Mouse (Mus musculus) common myeloid progenitor, adult 5-6 weeks (primary cell): ENCODE measurements around the gene Akr1c19. TPM values are rescaled to one million over a fixed set of nuclear protein-coding genes. Genes with fewer than 3 reads are reported as not detected.
"Not testable (repeated sequence)": the region's sequence is repeated elsewhere in the genome, so short reads cannot be mapped to it uniquely, and the experiment has no call there.

Experiments used
- ATAC-seq: replicated peaks from 2 replicates; pipeline ENCODE4 v1.8.0; 2016; ENCODE audit warnings: low read depth, mild to moderate bottlenecking, moderate TSS enrichment, inconsistent platforms; ENCODE audit not compliant: poor library complexity, severe bottlenecking
- total RNA-seq: library from RNA; stranded (forward); fragments of 200-1000, 187-1606 nt; gene quantifications from 2 replicates; pipeline ENCODE4 v1.2.3, GENCODE M21; 2017

The Akr1c19 gene
- not detected in 2 replicates for total RNA-seq

DNA sequence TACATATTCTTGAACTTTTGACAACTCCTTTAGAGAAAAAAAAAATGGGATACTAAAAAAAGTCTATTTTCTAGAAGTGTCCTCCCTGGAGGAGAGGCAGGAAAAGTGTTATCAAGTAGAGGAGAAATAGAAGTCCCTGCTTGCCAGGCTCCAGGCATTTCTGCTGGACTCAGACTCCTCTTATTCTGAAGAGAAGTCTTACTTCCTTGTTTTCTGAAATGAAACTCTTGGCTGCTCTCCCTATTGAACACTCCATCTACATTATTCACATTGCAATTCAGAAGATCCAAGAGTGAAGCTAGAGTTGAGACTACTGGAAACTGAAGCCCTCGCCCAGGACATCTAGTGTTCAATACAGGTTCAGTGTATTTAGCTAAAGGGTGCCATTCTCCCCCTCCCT, at the start of gene Akr1c19:
Akr1c19 (plus strand) TSS at position 260 of the 400 bp plus-strand sequence.
- no peak for ATAC-seq

DNA sequence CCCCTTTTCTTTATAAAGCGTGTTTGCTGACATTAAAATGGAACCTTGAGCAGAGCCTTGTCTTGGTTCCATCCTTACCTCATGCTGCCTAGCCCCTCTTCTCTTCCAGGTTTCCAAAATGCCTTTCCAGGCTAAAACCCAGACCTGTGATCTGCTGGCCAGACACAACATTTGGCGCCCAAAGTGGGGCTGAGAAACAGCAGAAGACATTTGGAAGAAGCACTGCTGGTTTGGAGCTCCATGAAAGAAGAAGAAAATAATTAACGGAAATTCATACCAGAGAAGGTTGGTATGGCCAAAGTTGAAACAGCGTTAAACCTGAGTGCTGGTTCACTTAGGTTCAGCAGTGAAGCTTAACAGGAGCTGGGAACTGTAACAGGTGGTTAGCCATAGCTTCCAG, 47.2 kb upstream of the Akr1c19 start:
- not testable (repeated sequence) for ATAC-seq

DNA sequence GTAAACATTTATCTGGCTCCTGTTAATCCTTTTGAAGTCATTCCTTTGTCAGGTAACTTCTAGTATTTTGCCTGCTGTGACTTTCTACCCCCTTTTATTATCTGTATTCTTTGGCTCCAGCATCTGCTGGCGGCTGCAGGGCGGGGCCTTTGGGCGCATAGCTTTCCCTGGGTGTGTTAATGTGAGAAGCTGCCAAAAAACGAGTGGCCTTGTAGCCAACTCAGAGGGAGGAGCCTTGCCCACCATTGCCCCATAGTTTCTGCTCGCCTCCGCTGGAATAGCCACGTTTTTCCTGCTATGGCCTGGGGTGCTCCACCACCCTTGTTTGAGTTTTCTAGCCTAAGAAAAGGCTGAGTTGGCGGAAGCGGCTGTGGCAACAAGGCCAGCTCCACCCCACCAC, 45.4 kb upstream of the Akr1c19 start:
- no peak for ATAC-seq

DNA sequence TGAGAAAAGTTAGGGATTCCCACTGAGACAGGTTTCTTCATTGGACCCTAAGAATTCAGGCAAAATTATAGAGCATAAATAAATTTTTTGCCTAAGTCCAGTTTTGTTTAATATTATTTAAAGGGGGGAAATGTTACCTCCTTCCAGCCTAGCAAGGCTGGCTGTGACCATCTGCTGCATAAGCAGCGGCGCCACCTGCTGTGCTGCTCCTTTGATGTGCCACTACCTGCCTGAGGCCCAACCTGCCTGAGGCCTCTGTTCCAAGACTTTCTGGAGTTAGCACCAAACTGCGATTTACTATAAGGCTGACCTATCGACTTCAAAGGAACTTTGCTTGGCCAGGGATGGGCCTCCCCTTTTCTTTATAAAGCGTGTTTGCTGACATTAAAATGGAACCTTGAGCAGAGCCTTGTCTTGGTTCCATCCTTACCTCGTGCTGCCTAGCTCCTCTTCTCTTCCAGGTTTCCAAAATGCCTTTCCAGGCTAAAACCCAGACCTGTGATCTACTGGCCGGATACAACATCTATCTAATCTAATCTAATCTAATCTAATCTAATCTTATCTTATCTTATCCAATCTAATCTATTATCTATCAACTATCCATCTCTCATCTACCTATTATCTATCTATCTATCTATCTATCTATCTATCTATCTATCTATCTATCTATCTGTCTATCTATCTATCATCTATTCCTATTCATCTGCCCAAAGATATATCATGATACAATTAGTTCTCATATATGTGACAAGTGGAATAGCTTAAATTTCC, 41.7 kb upstream of the Akr1c19 start:
- ATAC-seq, result not testable (repeated sequence)

DNA sequence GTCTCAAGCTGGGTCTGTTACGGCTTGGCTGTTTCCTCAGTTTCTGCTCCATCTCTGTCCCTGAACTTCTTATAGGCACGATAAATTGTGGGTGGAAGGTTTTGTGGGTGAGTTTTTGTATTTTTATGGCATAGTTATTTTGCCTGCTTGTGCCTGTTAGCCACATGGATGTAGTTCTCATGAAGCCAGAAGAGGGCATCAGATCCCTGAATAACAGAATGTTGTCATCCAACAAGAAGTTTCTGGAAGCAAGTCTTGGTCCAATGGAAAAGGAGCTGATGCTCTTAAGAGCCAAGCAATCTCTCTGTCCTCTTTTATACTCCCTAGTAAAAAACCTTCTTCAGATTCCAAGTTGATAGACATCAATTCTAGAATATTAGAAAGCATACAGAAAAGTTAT, 40.3 kb upstream of the Akr1c19 start:
- ATAC-seq, result no peak

DNA sequence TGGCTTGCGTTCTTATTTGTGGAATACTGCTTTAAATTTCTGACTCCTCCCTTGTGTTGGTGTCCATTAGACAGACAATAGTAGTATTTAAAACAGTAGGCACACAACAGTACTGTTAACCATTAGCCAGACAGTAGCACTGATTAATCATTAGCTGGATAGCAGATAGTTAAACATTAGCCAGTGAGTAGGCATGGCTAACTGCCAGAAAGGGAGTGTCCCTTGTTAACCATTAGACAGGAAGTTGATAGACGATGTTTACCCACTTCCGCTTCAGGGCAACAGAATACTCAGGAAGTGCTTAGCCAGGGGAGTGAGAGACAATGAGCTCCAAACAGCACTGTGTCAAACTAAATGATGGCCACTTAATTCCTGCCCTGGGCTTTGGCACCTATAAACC, 37.6 kb upstream of the Akr1c19 start, which contains the start of gene Akr1c13:
Akr1c13 (plus strand) TSS at position 247 of the 400 bp plus-strand sequence.
- ATAC-seq, result peak; percentile 98

DNA sequence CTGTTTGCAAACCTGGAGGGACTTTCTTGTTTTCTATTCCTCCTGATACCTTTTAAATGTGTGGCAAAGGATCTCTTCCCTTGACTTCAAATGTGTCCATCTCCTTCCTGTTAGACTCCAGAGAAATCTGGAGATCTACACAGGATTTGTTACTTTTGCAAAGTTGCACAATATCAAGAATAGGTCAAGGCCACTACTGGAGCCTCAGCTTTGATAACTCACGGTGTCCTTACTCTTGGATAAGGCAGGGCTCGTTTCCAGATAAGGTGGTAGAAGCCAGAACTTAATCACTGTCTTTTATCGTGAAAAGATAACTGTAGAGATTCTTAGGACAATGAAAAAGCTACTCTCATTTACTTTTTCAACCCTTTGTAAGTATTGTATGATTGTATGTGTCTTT, 36.0 kb upstream of the Akr1c19 start:
- no peak for ATAC-seq

DNA sequence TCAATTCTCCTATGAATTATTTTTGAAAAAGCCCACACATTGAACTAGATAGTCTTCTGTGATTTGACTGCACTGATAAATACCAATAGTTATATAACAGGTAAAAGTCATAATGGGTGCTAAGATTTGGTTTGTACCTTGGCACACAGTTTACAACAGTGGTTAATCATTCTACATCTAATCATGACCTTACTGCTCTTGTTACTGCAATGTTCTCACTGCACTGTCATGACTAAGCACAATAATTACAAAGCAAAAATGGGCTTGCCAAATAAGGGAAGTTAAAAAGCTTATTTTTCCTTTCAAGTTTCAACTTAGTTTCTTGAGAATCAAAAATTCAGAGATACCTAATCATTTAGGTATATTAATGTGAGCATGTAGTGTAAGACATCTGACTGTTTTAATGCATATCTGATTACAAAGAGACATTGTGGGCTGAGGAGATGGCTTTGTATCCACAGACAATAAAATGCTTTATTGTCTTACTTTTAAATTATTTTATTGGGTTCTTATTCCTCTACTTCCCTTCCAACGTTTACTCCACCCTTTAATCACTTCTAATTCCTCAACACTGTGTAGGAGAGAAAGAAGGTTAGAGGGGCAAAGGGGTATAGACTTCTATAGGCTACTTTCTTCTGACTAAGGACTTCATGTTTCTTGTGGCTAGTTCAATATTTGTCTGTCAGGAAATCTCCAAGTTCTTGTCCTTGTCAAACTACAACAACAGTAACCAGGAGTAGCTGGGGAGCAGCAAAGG, 22.2 kb upstream of the Akr1c19 start:
- peak; percentile 65; the same call in 1 of the 2 replicates for ATAC-seq

DNA sequence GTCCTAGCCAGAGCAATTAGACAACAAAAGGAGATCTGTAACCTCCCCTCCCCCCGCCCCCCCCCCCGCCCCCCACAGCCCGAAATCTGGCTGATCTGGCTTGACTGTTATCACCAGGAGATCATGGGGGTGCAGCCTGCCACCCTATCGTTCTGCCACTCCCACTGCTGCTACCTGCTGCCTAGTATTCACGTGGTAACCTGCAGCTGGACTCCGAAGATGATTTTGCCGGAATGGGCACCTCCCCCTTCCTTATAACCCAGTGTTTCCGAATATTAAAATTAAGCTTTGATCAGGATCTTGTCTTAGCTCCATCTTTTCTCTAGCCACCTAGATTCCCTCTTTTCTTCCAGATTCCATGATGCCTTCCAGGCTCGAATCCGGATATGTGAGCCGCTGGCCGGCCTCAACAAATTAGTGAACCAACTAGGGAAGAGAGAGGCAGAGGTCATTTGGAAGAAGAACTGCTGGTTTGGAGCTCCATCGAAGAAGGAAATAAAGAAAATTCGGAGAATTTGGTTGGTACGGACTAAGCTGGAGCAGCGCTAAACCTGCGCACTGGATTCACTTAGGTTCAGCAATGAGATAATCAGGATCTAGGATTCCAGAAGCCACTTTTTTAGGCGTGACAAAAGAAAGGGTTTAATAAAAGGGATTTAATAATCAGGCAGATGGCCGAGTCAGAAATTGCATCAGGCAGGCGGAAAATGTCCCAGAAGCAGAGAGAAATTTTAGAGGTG, 16.8 kb upstream of the Akr1c19 start:
- ATAC-seq, result no peak

DNA sequence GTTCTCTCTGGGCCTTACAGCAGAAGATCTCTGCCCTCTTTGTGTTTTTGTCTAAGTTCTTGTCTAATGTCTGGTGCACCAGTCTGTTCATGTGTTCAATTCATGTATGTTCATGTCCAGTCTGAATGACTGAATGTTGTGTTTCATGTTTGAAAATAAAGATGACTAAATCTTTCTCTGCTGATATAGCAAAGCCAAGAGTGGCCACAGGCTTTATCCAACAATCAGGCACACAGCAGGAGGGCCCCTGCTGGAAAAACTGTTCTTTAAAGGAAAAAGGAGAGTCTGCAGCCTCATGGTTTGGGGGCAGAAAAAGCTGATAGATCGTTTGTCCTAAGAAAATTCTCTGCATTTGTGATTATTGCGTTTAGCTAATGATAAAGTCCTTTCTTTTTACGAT, 16.2 kb upstream of the Akr1c19 start:
- ATAC-seq, result no peak

DNA sequence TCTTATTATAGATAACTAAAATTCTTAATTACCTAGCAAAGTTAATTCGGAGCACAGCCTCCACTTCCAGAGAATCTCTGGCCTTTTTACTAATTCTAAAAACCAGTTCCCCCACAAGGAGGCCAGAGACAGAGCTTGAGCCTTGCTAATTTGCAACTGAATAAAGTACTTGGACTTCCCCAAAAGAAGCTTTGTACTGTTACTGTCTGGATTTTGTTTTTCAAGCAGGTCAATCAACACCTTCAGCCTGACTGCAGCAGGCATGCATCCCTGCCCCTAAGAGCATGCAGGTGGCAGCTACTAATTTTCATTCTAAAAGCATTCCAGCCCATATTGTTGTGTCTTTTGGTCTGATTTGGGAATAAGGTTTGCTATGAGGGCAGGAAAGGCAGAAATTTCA, 13.0 kb upstream of the Akr1c19 start:
- ATAC-seq, result not testable (repeated sequence)

DNA sequence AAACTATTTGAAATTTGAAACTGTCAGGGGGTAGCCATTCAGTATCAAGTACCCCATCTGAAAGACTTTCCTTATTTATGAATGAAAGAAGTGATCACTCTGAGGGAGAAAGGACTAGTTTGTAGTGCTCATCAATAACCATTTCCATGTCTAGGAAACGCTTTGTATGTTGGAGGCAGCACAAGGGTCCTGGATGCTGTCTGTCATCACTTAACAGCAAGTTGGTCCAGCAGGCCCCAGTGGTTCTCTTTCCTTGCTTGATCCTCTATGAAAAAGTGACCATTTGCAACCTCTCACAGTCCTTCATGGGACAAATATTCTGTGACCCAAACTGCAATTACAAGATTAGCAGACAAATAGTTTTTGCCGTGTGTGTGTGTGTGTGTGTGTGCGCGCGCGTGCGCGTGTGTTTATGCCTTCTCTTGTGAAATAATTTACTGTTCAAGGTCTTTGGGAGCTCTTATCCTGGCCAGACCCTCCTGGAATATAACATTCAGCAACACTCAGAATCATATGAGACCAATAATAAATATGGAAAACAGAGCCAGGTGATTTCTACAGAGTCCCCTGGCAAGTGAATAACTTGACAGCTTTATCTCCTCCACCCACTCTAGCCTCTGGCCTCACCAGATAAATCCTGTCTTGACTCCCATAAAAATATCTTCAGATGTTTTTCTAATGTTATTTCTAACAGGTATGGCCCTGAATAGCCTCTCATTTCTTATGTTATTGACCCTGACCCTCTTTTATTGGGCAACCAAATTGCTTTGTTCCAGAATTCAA, 2.5 kb downstream of the Akr1c19 start:
- ATAC-seq, result no peak

DNA sequence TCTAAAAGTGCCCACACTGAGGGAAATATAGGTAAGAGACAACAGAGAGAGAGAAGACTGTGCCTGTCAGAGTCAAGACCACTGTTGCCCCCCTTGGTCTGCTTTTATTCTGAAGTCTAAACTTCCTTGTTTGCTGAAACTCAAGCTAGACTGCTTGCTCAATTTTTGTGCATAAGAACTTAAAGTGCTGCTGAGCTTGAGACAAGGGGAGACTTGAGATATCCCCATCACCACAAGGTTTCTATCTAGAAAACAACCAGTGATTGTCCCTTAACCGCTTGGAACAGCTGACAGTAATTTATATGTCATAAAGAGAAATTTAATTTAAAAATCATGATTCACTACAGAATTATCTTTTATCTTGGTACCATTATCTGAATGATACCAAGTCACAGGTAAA, 4.6 kb downstream of the Akr1c19 start:
- no peak for ATAC-seq

DNA sequence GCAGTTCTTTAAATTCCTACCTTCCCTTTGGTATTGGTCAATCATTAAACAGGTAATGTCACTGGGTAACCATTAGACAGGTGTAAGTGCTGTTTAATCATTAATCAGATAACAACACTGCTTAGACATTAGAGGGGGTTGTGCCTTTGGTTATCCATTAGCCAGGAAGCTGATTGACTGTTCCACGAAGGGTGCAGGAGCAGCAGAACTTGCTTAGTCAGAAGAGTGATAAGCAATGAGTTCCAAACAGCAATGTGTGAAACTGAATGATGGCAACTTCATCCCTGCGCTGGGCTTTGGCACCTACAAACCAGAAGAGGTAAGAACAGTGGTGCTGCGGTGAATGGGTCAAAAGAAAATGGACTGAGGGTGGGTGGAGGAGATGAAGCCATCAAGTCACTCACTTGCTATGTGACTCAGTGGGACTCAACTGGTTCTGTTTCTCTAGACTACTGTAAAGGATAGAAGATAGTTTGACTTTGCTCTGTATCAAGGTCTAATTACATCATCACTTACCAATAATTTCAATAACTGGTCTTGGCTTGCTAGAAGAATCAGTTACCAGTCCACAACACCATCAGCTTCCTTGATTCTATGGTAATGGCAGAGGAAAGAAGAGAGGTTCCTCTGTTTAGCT, 5.2 kb downstream of the Akr1c19 start:
- no peak for ATAC-seq

DNA sequence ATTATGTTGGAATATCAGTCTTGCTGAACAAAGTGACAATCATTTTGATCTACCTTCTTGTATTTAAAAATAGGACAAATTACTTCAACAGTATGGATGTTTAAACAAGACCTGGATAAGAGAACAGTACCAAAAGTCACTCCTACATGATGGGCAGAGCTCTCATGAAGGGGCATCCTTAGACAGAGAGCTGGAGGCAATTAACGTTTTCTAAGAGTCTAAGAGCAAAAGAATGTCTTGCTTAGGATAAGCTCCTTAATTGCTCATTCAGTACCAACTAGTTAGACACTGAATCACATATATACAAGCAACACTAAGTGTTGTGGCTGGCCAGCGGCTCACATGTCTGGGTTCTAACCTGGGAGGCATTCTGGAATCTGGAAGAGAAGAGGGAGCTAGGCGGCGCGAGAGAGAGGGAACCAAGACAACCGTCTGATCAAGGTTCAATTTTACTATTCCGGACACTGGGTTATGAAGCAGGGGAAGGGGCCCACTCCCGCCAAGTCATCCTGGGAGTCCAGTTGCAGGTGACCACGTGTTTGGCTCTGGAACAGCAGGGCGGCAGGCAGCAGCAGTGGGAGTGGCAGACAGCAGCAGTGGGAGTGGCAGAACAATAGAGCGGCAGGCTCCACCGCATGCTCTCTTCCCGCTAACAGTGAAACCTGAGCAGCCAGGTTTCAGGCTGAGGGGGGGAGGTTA, 16.5 kb downstream of the Akr1c19 start:
- ATAC-seq, result peak; percentile 83

DNA sequence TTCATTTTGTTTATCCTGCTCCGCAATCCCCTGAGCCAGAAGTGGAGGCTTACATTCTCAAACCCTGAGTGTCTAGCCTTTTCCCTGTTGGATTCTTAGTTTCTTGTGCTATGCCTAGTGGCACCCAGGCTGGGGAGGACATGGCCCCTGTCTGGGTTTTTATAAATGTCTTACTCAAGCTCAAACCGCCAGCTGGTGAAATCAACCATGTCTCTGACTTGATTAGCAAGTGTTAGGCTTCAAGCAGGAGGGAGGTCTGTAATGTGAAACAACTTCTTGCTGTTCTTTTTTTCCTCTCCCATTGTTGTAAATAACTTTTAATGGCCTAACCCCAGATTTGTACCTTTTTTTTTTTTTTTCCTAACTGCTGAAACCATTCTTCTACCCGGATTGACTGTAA, 20.8 kb downstream of the Akr1c19 start:
- no peak for ATAC-seq

DNA sequence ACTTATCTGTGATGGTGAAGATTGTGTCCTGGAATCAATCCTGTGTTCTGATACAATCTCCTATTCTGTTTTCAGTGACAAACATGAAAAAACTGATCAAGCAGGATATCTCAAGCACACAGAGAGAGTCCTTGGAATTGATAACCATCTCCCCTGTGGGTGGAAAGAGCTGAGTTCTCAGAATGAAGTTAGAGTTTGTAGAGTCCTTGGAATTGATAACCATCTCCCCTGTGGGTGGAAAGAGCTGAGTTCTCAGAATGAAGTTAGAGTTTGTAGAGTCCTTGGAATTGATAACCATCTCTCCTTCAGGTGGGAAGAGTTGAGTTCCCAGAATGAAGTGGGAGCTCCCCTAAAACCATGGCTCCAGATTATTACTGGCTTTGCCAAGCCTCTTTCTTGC, 28.4 kb downstream of the Akr1c19 start:
- not testable (repeated sequence) for ATAC-seq

DNA sequence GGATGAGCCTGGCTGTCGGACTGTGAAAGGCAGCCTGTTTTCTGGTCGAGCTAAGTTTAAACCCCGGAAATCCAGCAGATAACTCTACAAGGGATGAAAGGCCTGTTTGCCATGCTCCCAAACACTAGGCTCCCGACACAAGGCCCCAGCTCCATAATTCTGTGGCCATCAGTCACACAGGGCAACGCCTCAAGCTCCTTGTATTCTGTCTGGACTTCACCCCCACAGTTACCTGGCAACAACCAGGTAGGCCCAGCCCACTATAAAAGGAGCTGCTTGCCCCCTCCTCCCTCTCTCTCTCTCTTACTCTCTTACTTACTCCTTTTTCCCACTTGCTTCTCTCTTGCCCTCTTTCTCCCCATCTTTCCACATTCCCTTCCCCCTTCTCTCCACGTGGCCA, 28.8 kb downstream of the Akr1c19 start:
- no peak for ATAC-seq

DNA sequence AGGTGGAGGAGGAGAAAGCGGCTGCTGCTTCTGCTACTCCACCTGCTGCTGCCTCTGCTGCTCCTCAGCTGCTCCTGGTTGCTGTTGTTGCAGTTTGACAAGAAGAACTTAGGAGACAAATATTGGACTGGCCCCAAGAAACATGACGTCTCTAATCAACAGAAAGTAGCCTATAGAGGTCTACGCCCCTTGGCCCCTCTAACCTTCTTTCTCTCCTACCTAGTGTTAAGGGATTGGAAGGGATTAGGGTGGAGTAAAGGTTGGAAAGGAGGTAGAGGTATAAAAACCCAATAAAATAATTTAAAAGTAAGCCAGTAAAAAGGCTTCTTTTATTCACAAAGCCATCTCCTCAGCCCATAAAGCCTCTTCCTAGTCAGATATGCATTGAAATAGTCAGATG, 36.1 kb downstream of the Akr1c19 start:
- ATAC-seq, result no peak
